Mouse (Mus musculus): Measurements from ENCODE around the gene Gm28038.

The Gm28038 gene

DNA sequence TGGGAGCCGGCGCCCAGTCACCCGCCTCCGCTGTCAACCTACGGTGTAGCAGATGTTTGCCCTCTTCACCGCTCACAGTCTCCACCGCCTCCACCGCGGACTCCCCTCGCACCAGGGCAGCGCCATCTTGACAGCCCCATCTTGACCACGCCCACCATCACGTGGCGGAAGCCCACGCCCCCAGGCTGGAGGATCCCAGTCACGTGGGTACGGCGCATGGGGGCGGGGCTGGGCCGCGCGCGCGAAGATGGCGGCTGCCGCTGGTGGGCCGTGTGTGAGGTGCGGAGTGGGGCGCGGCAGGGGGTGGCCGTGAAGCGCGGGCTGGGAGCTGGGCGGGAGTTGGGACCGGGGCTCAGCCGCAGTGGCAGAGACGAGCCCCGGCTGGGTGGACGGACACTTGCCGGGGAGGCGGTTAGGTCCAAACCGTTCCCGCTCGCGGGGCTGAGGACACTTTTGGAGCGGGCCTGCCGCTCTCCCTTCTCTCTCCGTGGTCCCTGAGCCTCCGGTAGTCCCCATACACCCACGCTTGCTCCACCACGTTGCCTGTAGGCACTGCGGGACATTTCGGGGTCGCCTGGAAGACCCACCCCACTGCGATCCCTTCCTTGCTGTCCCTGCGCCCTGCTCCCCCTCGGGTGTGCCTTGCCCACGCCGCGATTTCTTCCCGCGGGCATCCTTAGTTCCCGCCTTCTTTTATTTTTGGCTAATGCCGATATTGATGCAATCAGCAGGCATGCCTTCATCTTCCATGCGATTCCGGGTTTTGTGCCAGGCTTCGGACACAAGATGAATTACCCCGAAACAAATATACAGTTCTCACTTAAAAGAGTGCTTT, 5.6 kb downstream of the Gm28038 start, which contains the start of the genes Dolk and Nup188:
Dolk (minus strand) TSS at position 143 of the 835 bp plus-strand sequence.
Nup188 (plus strand) TSS at position 206 of the 835 bp plus-strand sequence.
- DNase-seq, result peak; percentile 99

DNA sequence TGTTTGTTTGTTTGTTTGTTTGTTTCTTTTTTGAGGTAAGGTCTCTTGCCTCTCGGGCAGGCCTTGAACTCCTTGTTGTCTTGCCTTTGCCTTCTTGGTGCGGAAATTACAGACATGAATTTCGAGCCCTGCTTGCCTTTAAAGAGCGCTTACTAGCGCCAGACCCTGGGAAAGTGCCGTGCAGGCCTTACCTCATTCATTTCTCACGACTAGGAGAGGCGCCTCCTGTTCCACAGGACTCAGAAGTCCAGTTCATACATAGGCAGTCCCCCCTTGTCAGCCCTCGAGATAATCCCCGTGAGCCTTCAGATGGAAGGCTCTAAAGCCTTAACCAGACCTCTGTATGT, 6.2 kb downstream of the Gm28038 start:
- DNase-seq, result peak; percentile 29 to 56

DNA sequence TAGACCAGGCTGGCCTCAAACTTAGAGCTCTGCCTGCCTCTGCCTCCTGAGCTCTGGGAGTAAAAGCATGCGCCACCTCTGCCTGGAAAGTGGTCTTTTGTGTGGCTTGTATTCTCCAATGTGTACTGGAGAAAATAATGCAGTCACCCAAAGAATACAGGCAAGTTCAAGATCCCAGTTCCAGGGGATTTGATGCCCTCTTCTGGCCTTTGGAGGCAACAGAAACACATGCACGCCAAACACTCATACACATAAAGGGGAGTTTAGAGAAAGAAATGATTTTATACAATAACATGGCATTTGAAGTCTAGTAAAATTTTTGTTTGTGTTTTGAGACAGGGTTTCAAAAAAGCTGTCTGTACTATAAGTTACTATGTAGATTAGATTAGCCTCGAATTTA, 18.7 kb downstream of the Gm28038 start:
- no peak for DNase-seq

DNA sequence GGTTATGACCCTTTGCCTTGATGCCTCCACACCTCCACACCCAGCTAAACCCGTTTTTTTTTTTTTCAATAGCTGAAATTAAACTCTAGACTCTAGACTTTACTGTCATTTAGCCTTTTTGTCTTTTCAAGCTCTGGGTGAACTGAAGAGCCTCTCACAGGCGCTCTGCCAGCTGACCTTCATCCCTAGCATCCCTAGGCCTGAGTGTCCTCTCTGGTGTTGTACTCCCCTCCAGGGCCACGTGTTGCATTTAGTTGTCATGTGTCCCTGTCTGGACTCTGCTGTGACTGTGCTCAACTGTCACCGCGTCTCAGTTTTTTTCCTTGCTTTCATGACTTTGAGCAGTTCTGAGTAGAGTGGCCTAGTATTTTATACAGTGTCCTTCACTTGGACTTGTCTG, 19.1 kb downstream of the Gm28038 start:
- DNase-seq, result no peak

- no peak for DNase-seq
Measured at GRCm38 (mm10) chr2:30306087-30306486, 25.2 kb downstream of the Gm28038 start.

- no peak for DNase-seq
Measured at GRCm38 (mm10) chr2:30309351-30309750, 28.5 kb downstream of the Gm28038 start.

DNA sequence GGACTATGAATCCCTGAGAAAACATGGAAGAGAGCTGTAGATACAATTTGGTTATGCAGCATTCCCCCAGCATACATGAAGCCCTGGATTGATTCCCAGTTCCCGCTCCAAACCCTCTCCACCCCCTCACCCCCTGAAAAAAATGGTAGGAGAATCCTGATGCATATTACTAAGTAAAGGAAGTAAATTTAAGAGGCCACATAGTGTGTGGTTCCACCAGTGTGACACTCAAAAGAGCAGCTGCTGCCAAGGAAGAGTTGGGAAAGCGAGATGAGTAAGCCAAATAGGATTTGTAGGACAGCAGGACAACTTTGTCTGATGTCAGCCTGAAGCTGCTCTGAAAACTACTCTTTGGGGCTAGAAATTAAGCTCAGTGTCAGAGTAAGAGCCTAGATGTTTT, 30.6 kb downstream of the Gm28038 start:
- DNase-seq, result no peak

- no peak for DNase-seq
Measured at GRCm38 (mm10) chr2:30316136-30316535, 35.3 kb downstream of the Gm28038 start.

- DNase-seq, result no peak
Measured at GRCm38 (mm10) chr2:30316955-30317354, 36.1 kb downstream of the Gm28038 start.

DNA sequence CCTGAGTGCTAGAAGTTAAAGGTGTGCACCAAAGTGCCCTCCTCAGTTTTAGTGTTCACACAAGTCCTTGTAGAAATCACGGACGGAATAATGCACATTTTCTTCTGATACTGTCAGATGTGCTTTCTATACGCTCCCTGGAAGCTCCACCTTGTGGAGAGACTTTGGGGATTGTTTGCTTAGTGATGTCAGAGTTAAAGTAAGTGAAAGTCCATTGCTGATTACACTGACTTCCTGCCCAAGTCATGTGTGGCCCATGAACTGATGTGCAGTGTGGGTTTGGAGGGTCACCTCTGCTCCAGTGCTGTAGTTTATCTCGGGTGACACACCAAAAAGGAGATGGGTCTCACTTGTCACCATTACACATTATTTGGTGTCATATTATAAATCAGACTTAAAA, 38.4 kb downstream of the Gm28038 start:
- DNase-seq, result no peak

GRCm38 (mm10) chr2:30323111-30323510, 42.3 kb downstream of the Gm28038 start:
- no peak for DNase-seq

- no peak for DNase-seq
Measured at GRCm38 (mm10) chr2:30325296-30325695, 44.5 kb downstream of the Gm28038 start.

GRCm38 (mm10) chr2:30327276-30327675, 46.4 kb downstream of the Gm28038 start:
- no peak for DNase-seq

GRCm38 (mm10) chr2:30328791-30329190, 47.9 kb downstream of the Gm28038 start:
- no peak for DNase-seq

DNA sequence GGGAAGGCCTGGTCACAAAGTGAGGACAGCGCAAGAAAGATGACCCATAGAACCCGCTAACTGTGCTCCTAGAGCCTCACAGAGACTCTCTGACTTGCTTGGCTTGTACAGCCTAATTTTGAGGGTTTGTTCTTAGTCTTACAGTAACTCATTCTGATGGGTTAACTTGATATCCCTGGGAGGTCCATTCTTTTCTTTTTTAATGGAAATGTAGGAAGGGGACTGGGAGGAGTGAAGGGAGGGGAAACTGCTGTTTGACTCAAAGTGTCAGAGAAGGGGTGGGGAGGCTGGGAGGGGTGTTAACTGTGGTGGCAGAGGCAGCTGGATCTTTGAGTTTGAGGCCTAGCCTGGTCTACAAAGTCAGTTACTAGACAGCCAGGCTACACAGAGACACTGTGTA, 54.5 kb downstream of the Gm28038 start:
- no peak for DNase-seq

- no peak for DNase-seq
Measured at GRCm38 (mm10) chr2:30336174-30336915, 55.5 kb downstream of the Gm28038 start.

DNA sequence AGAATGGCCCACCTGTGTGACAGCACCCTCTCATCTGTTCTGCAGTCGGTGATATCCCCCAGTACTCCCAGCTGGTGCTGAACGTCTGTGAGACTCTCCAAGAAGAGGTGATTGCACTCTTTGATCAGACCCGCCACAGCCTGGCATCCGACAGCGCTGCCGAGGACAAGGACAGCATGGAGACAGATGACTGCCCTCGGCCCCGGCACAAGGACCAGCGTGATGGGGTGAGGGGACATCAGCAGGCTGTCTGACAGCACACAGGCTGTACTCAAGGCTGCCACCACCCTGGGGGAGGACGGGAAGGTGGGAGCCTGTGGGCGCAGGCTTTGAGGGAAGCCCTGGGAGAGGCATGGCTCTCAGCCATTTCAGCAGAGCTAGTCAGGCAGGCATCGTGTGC, 56.3 kb downstream of the Gm28038 start:
- DNase-seq, result no peak

GRCm38 (mm10) chr2:30342061-30342460, 61.2 kb downstream of the Gm28038 start:
- DNase-seq, result no peak

DNA sequence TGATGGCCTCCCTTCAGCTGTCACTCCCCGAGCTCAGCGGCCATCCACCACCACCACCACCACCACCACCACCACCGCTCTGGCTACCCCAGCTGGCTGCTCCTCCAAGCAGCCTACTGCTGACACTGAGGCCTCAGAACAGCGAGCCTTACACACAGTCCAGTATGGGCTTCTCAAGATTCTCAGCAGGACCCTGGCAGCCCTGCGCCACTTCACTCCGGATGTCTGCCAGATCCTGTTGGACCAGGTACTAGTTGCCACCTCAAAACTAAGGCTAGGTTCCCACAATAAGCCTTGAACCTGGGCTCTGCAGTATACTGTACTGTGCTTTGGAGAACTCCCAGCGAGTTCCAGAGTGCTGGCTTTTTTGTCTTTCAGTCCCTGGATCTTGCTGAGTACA, 61.7 kb downstream of the Gm28038 start:
- DNase-seq, result no peak

- DNase-seq, result peak in 1 of 2 experiments; percentile 33
Measured at GRCm38 (mm10) chr2:30343601-30344137, 62.8 kb downstream of the Gm28038 start.

DNA sequence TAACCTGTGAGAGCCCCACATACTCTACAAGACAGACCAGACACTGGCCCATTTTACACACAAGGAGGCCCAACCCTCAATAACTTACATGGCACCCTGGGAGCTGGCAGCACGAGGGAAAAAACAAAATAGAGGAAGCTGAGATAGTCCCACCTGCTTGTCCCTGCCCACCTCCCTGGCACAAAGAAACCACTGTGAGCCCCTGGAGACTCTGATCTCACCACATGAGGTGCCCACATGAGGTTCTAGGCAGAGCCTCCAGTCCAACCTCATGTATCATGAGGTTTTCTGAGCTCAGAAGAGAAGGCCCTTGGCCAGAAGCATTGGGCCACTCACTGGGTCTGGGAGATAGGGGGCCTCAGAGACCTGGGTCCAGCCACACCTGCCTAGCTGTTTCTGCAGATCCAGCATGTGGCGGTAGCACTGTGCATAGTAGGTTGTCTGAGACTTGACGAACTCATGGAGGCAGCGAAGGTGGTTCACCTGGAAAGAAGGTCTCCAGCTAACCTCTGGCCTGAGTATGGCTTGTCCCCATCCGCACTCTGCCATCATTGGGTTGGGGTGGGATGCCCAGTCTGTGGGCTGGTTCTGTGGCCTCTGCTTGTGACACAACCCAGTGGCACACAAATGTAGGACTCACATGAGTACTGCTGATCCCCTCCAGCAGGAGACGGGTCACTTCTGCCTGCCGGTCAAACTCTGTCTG, 65.3 kb downstream of the Gm28038 start:
- no peak for DNase-seq

DNA sequence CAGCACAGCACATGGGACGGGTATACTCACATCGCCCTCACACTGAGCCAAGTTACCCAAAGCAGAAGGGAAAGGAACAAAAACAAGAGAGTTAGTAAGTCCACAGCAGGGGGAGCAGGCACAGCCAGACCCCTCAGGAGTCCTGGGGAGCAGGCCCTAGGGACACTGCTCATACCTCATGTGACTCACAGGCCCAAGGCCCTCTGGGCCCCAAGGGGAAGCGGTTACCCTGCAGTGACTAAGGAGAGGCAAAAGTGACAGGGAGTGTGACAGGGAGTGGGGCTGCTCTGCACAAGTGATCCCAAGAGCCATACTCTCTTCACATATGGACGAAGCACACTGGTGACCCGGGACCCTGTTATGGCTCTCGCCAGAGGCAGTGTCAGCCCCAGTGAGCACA, 68.4 kb downstream of the Gm28038 start:
- DNase-seq, result no peak
